Mouse (Mus musculus) monocyte, adult 5-6 weeks (primary cell): Measurements from ENCODE around the gene Csnk1d. TPM values are rescaled to one million over a fixed set of nuclear protein-coding genes. Genes with fewer than 3 reads are reported as not detected.

ENCODE experiments used
- ATAC-seq: fragments of 153-309, 156-312 bp; replicated peaks from 2 replicates; pipeline ENCODE4 v1.8.0; 2017; ENCODE audit warnings: mild to moderate bottlenecking; ENCODE audit not compliant: low TSS enrichment, insufficient number of reproducible peaks, severe bottlenecking, poor library complexity, low FRiP score
- total RNA-seq: library from RNA; stranded (forward); fragments of 200-1000, 200-491, 200-594 nt; gene quantifications from 3 replicates; pipeline ENCODE4 v1.2.3, GENCODE M21; 2017

The Csnk1d gene
- total RNA-seq, 1 experiment from 2014 or later: 146 TPM

- ATAC-seq: no peak
These were observed 31.6 kb downstream of the Csnk1d start for GRCm38 (mm10) chr11:120959564-120959963.

GRCm38 (mm10) chr11:120959066-120959465, 32.1 kb downstream of the Csnk1d start:
- ATAC-seq: no peak

GRCm38 (mm10) chr11:120957731-120958257, 33.3 kb downstream of the Csnk1d start:
- ATAC-seq: peak; percentile 79

GRCm38 (mm10) chr11:120957052-120957451, 34.1 kb downstream of the Csnk1d start:
- no peak for ATAC-seq

- no peak for ATAC-seq
These were observed 35.4 kb downstream of the Csnk1d start for GRCm38 (mm10) chr11:120955701-120956100.

- ATAC-seq: no peak
These were observed 36.2 kb downstream of the Csnk1d start for GRCm38 (mm10) chr11:120954936-120955335.

GRCm38 (mm10) chr11:120951731-120952730, 39.1 kb downstream of the Csnk1d start:
- ATAC-seq: peak; percentile 7

GRCm38 (mm10) chr11:120951237-120951636, 39.9 kb downstream of the Csnk1d start:
- no peak for ATAC-seq

- ATAC-seq: peak; percentile 76
These were observed 40.6 kb downstream of the Csnk1d start for GRCm38 (mm10) chr11:120950281-120951202.

GRCm38 (mm10) chr11:120949863-120950262, 41.3 kb downstream of the Csnk1d start:
- no peak for ATAC-seq

GRCm38 (mm10) chr11:120948861-120949851, 42.0 kb downstream of the Csnk1d start:
- ATAC-seq: 0 out of 2 replicates have a peak, but pooled peaks have one; percentile 3

GRCm38 (mm10) chr11:120948328-120948727, 42.8 kb downstream of the Csnk1d start, which contains the start of gene Slc16a3:
Gene Slc16a3, plus strand, starts transcription at chr11:120948480.
- ATAC-seq: peak; percentile 45

GRCm38 (mm10) chr11:120945926-120946325, 45.2 kb downstream of the Csnk1d start:
- no peak for ATAC-seq

- no peak for ATAC-seq
These were observed 45.9 kb downstream of the Csnk1d start for GRCm38 (mm10) chr11:120945266-120945665.

- peak; percentile 76 for ATAC-seq
These were observed 50.2 kb downstream of the Csnk1d start for GRCm38 (mm10) chr11:120940959-120941358.

GRCm38 (mm10) chr11:120939712-120940341, 51.3 kb downstream of the Csnk1d start:
- ATAC-seq: no peak

- ATAC-seq: peak; percentile 91
These were observed 52.3 kb downstream of the Csnk1d start for GRCm38 (mm10) chr11:120938795-120939194.
